ENCODE assay signal across 7 mouse cellular contexts in genomic region chr7:28766173-28766879, GRCm38 (mm10). TPM values are rescaled to one million over a fixed set of nuclear protein-coding genes. Genes with fewer than 3 reads are reported as not detected.
DNase-seq lines count a peak whose midpoint lies in the region; ATAC-seq and TF ChIP-seq lines count a peak whose summit lies in the region.

TSS of gene Sirt2 (plus strand) at chr7:28766735.

- H3K4me1 ChIP-seq in embryonic facial prominence, embryonic 10.5 days, result peaks cover 24% of the 10 kb centered on the region
- H3K4me1 ChIP-seq in intestine, postnatal 0 days (replicated peaks; ENCODE audit: control insufficient read depth, insufficient read depth, low read length), result no peaks in the 10 kb centered on the region
- peaks cover 31% of the 10 kb centered on the region for H3K4me1 ChIP-seq in midbrain, embryonic 12.5 days
- H3K4me1 ChIP-seq in small intestine, adult 2 months (ENCODE audit: control insufficient read depth, insufficient read depth, insufficient read length, low read length), result peaks cover 19% of the 10 kb centered on the region

- H3K4me3 ChIP-seq in embryonic facial prominence, embryonic 10.5 days, result peak within 1 kb of the TSS; percentile 81
- H3K4me3 ChIP-seq in intestine, postnatal 0 days (ENCODE audit: low read depth, low read length), result peak within 1 kb of the TSS; percentile 73
- H3K4me3 ChIP-seq in midbrain, embryonic 12.5 days, result peak within 1 kb of the TSS; percentile 79
- H3K4me3 ChIP-seq in small intestine, adult 2 months (ENCODE audit: low read depth, low read length), result peak within 1 kb of the TSS; percentile 92

- peak; percentile 97 for ATAC-seq in intestine, postnatal 0 days
- peak; percentile 98 for ATAC-seq in midbrain, embryonic 12.5 days (ENCODE audit: low FRiP score, low read depth)

- H3K36me3 ChIP-seq in embryonic facial prominence, embryonic 10.5 days (replicated peaks), result peaks cover 17% of the 10 kb centered on the region
- peaks cover 20% of the 10 kb centered on the region for H3K36me3 ChIP-seq in intestine, postnatal 0 days (ENCODE audit: control insufficient read depth, insufficient read depth)
- peaks cover 9% of the 10 kb centered on the region for H3K36me3 ChIP-seq in midbrain, embryonic 12.5 days
- H3K36me3 ChIP-seq in small intestine, adult 2 months (ENCODE audit: control insufficient read depth, insufficient read depth, low read length), result peaks cover 14% of the 10 kb centered on the region

- H3K9ac ChIP-seq in intestine, postnatal 0 days (ENCODE audit: low read depth, low read length), result peak within 1 kb of the TSS; percentile 82
- peak within 1 kb of the TSS; percentile 80 for H3K9ac ChIP-seq in midbrain, embryonic 12.5 days (replicated peaks)

- peak; percentile 95 for DNase-seq in adrenal gland, postnatal 10 days
- peak; percentile 97 for DNase-seq in embryonic facial prominence, embryonic 10.5 days (ENCODE audit: low spot score)
- peak; percentile 98 for DNase-seq in gonadal fat pad, adult 2 months (ENCODE audit: low read depth)
- peak; percentile 97 for DNase-seq in left cerebral cortex, postnatal 4 days

- intact Hi-C loops in left cerebral cortex, postnatal 4 days (cut with DNase I), result no loop called here

- no peaks in the 10 kb centered on the region for H3K27me3 ChIP-seq in embryonic facial prominence, embryonic 10.5 days (replicated peaks; ENCODE audit: low read depth, poor library complexity, severe bottlenecking)
- no peaks in the 10 kb centered on the region for H3K27me3 ChIP-seq in intestine, postnatal 0 days (replicated peaks; ENCODE audit: control insufficient read depth, insufficient read depth, low read length)
- H3K27me3 ChIP-seq in midbrain, embryonic 12.5 days, result no peaks in the 10 kb centered on the region
- H3K27me3 ChIP-seq in small intestine, adult 2 months (ENCODE audit: control insufficient read depth, insufficient read depth, low read length), result no peaks in the 10 kb centered on the region

- peak within 1 kb of the TSS; percentile 83 for H3K27ac ChIP-seq in embryonic facial prominence, embryonic 10.5 days (replicated peaks)
- no peak within 1 kb of the TSS for H3K27ac ChIP-seq in intestine, postnatal 0 days (ENCODE audit: low read depth, low read length)
- no peak within 1 kb of the TSS for H3K27ac ChIP-seq in midbrain, embryonic 12.5 days (replicated peaks)
- H3K27ac ChIP-seq in small intestine, adult 2 months (ENCODE audit: insufficient read depth, low read depth, low read length), result peak within 1 kb of the TSS; percentile 18; the same call in 1 of the 2 replicates

- H3K4me2 ChIP-seq in intestine, postnatal 0 days (replicated peaks; ENCODE audit: low read depth), result peak within 1 kb of the TSS; percentile 70
- H3K4me2 ChIP-seq in midbrain, embryonic 12.5 days (replicated peaks), result peak within 1 kb of the TSS; percentile 68

- TF ChIP-seq POLR2A in small intestine, adult 2 months (IDR thresholded peaks at IDR 0.05; ENCODE audit: low read depth, low read length), result peak; percentile 67

- TF ChIP-seq CTCF in intestine, postnatal 0 days (IDR thresholded peaks at IDR 0.05; ENCODE audit: low read depth), result peak; percentile 19; the same call in 1 of the 2 replicates
- TF ChIP-seq CTCF in small intestine, adult 2 months (IDR thresholded peaks at IDR 0.05; ENCODE audit: extremely low read depth, insufficient read length, insufficient replicate concordance, low read depth, low read length), result no peak

- no peaks in the 10 kb centered on the region for H3K9me3 ChIP-seq in embryonic facial prominence, embryonic 10.5 days
- no peaks in the 10 kb centered on the region for H3K9me3 ChIP-seq in intestine, postnatal 0 days (ENCODE audit: control insufficient read depth)
- no peaks in the 10 kb centered on the region for H3K9me3 ChIP-seq in midbrain, embryonic 12.5 days

- WGBS in embryonic facial prominence, embryonic 10.5 days, result under 1% methylated on average over 45 of the region's 45 CpGs
- WGBS in intestine, postnatal 0 days, result 0% methylated on average over 45 of the region's 45 CpGs
- under 1% methylated on average over 45 of the region's 45 CpGs for WGBS in midbrain, embryonic 12.5 days
- under 1% methylated on average over 45 of the region's 45 CpGs for WGBS in small intestine, adult 2 months

RNA-seq across cellular contexts. Expression of gene Sirt2, which starts in this region (rescaled TPM):
- total RNA-seq in adrenal gland, postnatal 10 days (2021), result 10 to 100 TPM; 68.8 to 74.9 TPM
- 64.4 and 64.8 TPM in 2 replicates for polyA plus RNA-seq in embryonic facial prominence, embryonic 10.5 days (2016; fragmentation: Nextera tagmentation; extraction: Ambion mirVana)
- 88.4 and 92.4 TPM in 2 replicates for polyA plus RNA-seq in gonadal fat pad, adult 2 months (2012; rRNA removed)
- 76.8 and 79.2 TPM in 2 replicates for polyA plus RNA-seq in intestine, postnatal 0 days (2015; fragmentation: Nextera tagmentation; extraction: Ambion mirVana)
- 10 to 100 TPM; 91.5 to 99.9 TPM for total RNA-seq in left cerebral cortex, postnatal 4 days (2021)
- 78.5 and 80.6 TPM in 2 replicates for polyA plus RNA-seq in midbrain, embryonic 12.5 days (2016; fragmentation: Nextera tagmentation; extraction: Ambion mirVana)
- polyA plus RNA-seq in small intestine, adult 2 months (2012; rRNA removed), result 26.2 and 47.6 TPM in 2 replicates

Comparison
In these comparisons a context has a peak if more than half of its experiments do, and no peak if none do; other contexts are left out.
1. H3K27ac ChIP-seq: peak in embryonic facial prominence, embryonic 10.5 days (single experiment) and small intestine, adult 2 months (single experiment); none in intestine, postnatal 0 days (single experiment) and midbrain, embryonic 12.5 days (single experiment).
2. Peak in every context shown above with its lines, with median percentiles within 50 percentile points of each other: DNase-seq and H3K4me3 ChIP-seq.